8 mouse cellular contexts compared by ENCODE assay signal in the genomic region with DNA sequence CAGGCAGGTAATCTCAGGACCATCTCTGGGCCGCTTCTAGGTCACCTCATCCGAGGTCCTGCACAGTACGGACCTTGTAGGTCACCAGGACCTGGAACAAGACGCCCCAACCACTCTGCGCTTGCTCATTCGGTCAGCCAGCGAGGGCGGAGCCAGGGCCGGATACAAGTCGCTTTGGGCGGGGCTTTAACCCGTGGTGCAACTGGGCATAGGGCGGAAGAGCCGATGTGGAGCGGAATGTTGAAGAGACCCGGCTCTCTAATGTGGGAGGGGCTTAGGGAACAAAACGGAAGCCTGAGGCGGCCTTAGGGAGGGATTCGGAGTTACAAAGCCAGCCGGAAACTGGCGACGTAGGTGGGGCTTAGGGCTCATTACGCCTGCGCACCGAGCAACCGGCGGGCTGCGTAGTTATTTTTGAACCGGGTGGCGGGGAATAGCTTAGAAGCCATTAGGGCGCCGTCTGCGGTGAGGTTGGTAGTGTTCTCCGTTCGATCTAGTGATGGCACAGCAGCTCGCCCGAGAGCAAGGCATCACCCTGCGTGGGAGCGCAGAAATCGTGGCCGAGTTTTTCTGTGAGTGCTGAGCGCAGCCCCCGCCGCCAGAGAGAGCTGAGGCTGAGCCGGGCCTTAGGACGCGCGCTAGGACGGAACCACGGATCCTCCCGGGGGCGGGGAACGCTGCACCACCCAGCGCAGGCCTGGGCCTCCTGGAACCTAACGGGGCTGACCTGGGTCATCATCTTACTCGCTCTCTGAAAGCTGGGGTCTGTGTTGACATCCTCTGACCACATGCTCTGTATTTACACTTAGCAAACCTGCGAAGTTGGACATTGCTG. TPM values are rescaled to one million over a fixed set of nuclear protein-coding genes. Genes with fewer than 3 reads are reported as not detected.
DNase-seq lines count a peak whose midpoint lies in the region; ATAC-seq and TF ChIP-seq lines count a peak whose summit lies in the region.

A gene (plus strand): TSS at position 363 of the 835 bp plus-strand sequence.

- peak; percentile 98 for DNase-seq in MN1 (ENCODE audit: low spot score)
- DNase-seq in cerebellum, adult 9-10 months, result peak; percentile 99
- peak; percentile 97 for DNase-seq in hindbrain, embryonic 10.5 days (ENCODE audit: low spot score)
- DNase-seq in layer of hippocampus, adult 9-11 months, result peak; percentile 99
- peak; percentile 100 for DNase-seq in lung, postnatal 0 days (ENCODE audit: low spot score)
- peak; percentile 92 for DNase-seq in ovary, postnatal 14 days (ENCODE audit: low spot score)
- DNase-seq in thymus, postnatal 14 days, result peak; percentile 98

- H3K27me3 ChIP-seq in hindbrain, embryonic 10.5 days (ENCODE audit: insufficient read depth, poor library complexity, severe bottlenecking), result no peaks in the 10 kb centered on the region
- no peaks in the 10 kb centered on the region for H3K27me3 ChIP-seq in lung, postnatal 0 days (replicated peaks; ENCODE audit: insufficient read depth, low read length)

- H3K9me3 ChIP-seq in hindbrain, embryonic 10.5 days, result no peaks in the 10 kb centered on the region
- H3K9me3 ChIP-seq in lung, postnatal 0 days (ENCODE audit: low read length), result no peaks in the 10 kb centered on the region

- peak within 1 kb of the TSS; percentile 87 for H3K4me2 ChIP-seq in lung, postnatal 0 days (replicated peaks; ENCODE audit: low read depth, low read length)

- peak; percentile 97 for ATAC-seq in frontal cortex, adult (ENCODE audit: low TSS enrichment)
- ATAC-seq in lung, postnatal 0 days, result peak; percentile 100

- peak; percentile 49; the same call in 1 of the 2 replicates for TF ChIP-seq EP300 in lung, postnatal 0 days (IDR thresholded peaks at IDR 0.05)

- peak; percentile 49 for TF ChIP-seq CTCF in lung, postnatal 0 days (IDR thresholded peaks at IDR 0.05)

- H3K27ac ChIP-seq in hindbrain, embryonic 10.5 days, result peak within 1 kb of the TSS; percentile 94
- peak within 1 kb of the TSS; percentile 63 for H3K27ac ChIP-seq in lung, postnatal 0 days (ENCODE audit: low read length)

- peak within 1 kb of the TSS; percentile 39; the same call in 1 of the 2 replicates for H3K9ac ChIP-seq in lung, postnatal 0 days (replicated peaks; ENCODE audit: low read depth)

- H3K36me3 ChIP-seq in hindbrain, embryonic 10.5 days, result peaks cover 29% of the 10 kb centered on the region
- H3K36me3 ChIP-seq in lung, postnatal 0 days (ENCODE audit: insufficient read depth, low read length), result no peaks in the 10 kb centered on the region

- peaks cover 17% of the 10 kb centered on the region for H3K4me1 ChIP-seq in hindbrain, embryonic 10.5 days (replicated peaks)
- H3K4me1 ChIP-seq in lung, postnatal 0 days (ENCODE audit: insufficient read depth, low read depth, low read length), result no peaks in the 10 kb centered on the region; the same call in 1 of the 2 replicates

- H3K4me3 ChIP-seq in hindbrain, embryonic 10.5 days, result peak within 1 kb of the TSS; percentile 78
- H3K4me3 ChIP-seq in lung, postnatal 0 days (ENCODE audit: low read depth, low read length), result peak within 1 kb of the TSS; percentile 78

- under 1% methylated on average over 57 of the region's 57 CpGs for WGBS in hindbrain, embryonic 10.5 days
- under 1% methylated on average over 57 of the region's 57 CpGs for WGBS in lung, postnatal 0 days

RNA-seq across cellular contexts. Expression of the gene that starts here (rescaled TPM):
- polyA plus RNA-seq in hindbrain, embryonic 10.5 days (2016; fragmentation: Nextera tagmentation; extraction: Ambion mirVana), result 118 and 159 TPM in 2 replicates
- polyA plus RNA-seq in lung, postnatal 0 days (2015; fragmentation: Nextera tagmentation; extraction: Ambion mirVana), result 12.6 and 15.0 TPM in 2 replicates

Comparison
In these comparisons a context has a peak if more than half of its experiments do, and no peak if none do; other contexts are left out.
1. Peak in every context shown above with its lines: DNase-seq, ATAC-seq, H3K4me3 ChIP-seq and H3K27ac ChIP-seq.